Mouse (Mus musculus): ENCODE measurements around the gene Fscn1.

DNA sequence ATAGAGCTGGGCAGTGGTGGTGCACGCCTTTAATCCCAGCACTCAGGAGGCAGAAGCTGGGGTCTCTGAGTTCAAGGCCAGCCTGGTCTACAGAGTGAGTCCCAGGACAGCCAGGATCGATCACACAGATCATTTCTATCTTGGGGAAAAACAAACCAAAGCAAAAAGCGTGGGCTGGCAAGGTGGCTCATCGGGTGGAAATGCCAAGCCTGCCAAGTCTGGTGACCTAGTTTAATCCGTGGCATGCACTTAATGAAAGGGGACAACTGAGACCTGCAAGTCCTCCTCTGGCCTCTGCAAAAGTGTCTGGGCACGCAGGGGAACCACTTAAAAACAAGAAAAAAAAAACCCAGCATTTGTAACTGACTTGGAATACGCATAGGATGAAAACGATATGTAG is 27.4 kb upstream of the Fscn1 start:
- TF ChIP-seq CTCF (conservative IDR thresholded peaks at IDR 0.05; ENCODE audit: insufficient read depth, insufficient read length, low read depth, low read length) (no peak), POLR2A (IDR thresholded peaks at IDR 0.05; ENCODE audit: low read depth, low read length) (no peak)
